Mouse (Mus musculus) layer of hippocampus, adult 11-12 months (tissue): Measurements from ENCODE around the gene Eya2.

ENCODE experiments used
- DNase-seq: peaks from one replicate; pipeline ENCODE4 v3.0.0; 2022; ENCODE audit warnings: low spot score

The Eya2 gene

GRCm38 (mm10) chr2:165595676-165596070 is 841 bp downstream of the Eya2 start:
- DNase-seq: no peak

- DNase-seq: no peak
Measured at GRCm38 (mm10) chr2:165596141-165596540, 1.3 kb downstream of the Eya2 start.

- DNase-seq: no peak
Measured at GRCm38 (mm10) chr2:165597536-165597935, 2.7 kb downstream of the Eya2 start.

GRCm38 (mm10) chr2:165598139-165598538 is 3.3 kb downstream of the Eya2 start:
- DNase-seq: no peak

GRCm38 (mm10) chr2:165599566-165599965 is 4.7 kb downstream of the Eya2 start:
- DNase-seq: no peak

- no peak for DNase-seq
Measured at GRCm38 (mm10) chr2:165600926-165601325, 6.1 kb downstream of the Eya2 start.

- no peak for DNase-seq
Measured at GRCm38 (mm10) chr2:165601605-165602004, 6.8 kb downstream of the Eya2 start.

- no peak for DNase-seq
Measured at GRCm38 (mm10) chr2:165603775-165604174, 8.9 kb downstream of the Eya2 start.

GRCm38 (mm10) chr2:165611551-165612253 is 16.9 kb downstream of the Eya2 start:
- DNase-seq: no peak

GRCm38 (mm10) chr2:165613741-165614339 is 19.0 kb downstream of the Eya2 start:
- peak; percentile 32 for DNase-seq

GRCm38 (mm10) chr2:165621488-165621887 is 26.7 kb downstream of the Eya2 start:
- no peak for DNase-seq

GRCm38 (mm10) chr2:165622596-165622995 is 27.8 kb downstream of the Eya2 start:
- no peak for DNase-seq

GRCm38 (mm10) chr2:165626826-165627225 is 32.0 kb downstream of the Eya2 start:
- no peak for DNase-seq

GRCm38 (mm10) chr2:165627974-165628373 is 33.1 kb downstream of the Eya2 start:
- no peak for DNase-seq

GRCm38 (mm10) chr2:165629900-165630299 is 35.1 kb downstream of the Eya2 start:
- no peak for DNase-seq

- DNase-seq: no peak
Measured at GRCm38 (mm10) chr2:165633011-165633785, 38.4 kb downstream of the Eya2 start.

- no peak for DNase-seq
Measured at GRCm38 (mm10) chr2:165634481-165634880, 39.6 kb downstream of the Eya2 start.

GRCm38 (mm10) chr2:165639075-165639755 is 44.4 kb downstream of the Eya2 start:
- DNase-seq: no peak

- no peak for DNase-seq
Measured at GRCm38 (mm10) chr2:165641909-165642505, 47.2 kb downstream of the Eya2 start.

GRCm38 (mm10) chr2:165643596-165643995 is 48.8 kb downstream of the Eya2 start:
- DNase-seq: no peak

- no peak for DNase-seq
Measured at GRCm38 (mm10) chr2:165644057-165644456, 49.2 kb downstream of the Eya2 start.

GRCm38 (mm10) chr2:165651031-165651430 is 56.2 kb downstream of the Eya2 start:
- no peak for DNase-seq
